Mouse (Mus musculus) stomach, postnatal 0 days (tissue): ENCODE measurements around the gene Serinc2. TPM values are rescaled to one million over a fixed set of nuclear protein-coding genes. Genes with fewer than 3 reads are reported as not detected.
A peak's percentile ranks its signal among the peaks of the same experiment; 100 is the strongest.

Source experiments
- ATAC-seq: fragments of 200-750 bp; cut with Nextera tagmentation; 2 replicates; pipeline ENCODE4 v1.8.0; 2017; ENCODE audit not compliant: low FRiP score, low TSS enrichment
- DNase-seq: peaks from one replicate; pipeline ENCODE4 v3.0.0-alpha.2; 2016; ENCODE audit warnings: low spot score
- H3K27ac ChIP-seq: fragments of 300-500 bp; sonication (generic); replicated peaks from 2 replicates; pipeline ENCODE4 v1.5.1; 2014; ENCODE audit warnings: mild to moderate bottlenecking, control low read depth
- H3K27me3 ChIP-seq: fragments of 300-500 bp; sonication (generic); 2 replicates; pipeline ENCODE4 v1.6.1; 2014; ENCODE audit warnings: low read length; ENCODE audit not compliant: control insufficient read depth, insufficient read depth
- H3K36me3 ChIP-seq: fragments of 300-500 bp; sonication (generic); 2 replicates; pipeline ENCODE4 v1.6.1; 2014; ENCODE audit warnings: low read length, mixed read lengths; ENCODE audit not compliant: control insufficient read depth, insufficient read depth
- H3K4me1 ChIP-seq: fragments of 300-500 bp; sonication (generic); replicated peaks from 2 replicates; pipeline ENCODE4 v1.6.1; 2014; ENCODE audit warnings: antibody characterized with exemption; ENCODE audit not compliant: control insufficient read depth, insufficient read depth
- H3K4me2 ChIP-seq: fragments of 300-500 bp; sonication (generic); replicated peaks from 2 replicates; pipeline ENCODE4 v1.6.1; 2014; ENCODE audit warnings: low read depth, mild to moderate bottlenecking, control low read depth, moderate library complexity
- H3K4me3 ChIP-seq: fragments of 300-500 bp; sonication (generic); 2 replicates; pipeline ENCODE4 v1.5.1; 2014; ENCODE audit warnings: low read depth, low read length, control low read depth
- H3K9ac ChIP-seq: fragments of 300-500 bp; sonication (generic); 2 replicates; pipeline ENCODE4 v1.6.1; 2014; ENCODE audit warnings: mild to moderate bottlenecking, low read length, control low read depth, mixed read lengths
- H3K9me3 ChIP-seq: fragments of 300-500 bp; sonication (generic); 2 replicates; pipeline ENCODE4 v1.6.1; 2016; ENCODE audit warnings: low read length; ENCODE audit not compliant: control insufficient read depth
- CTCF ChIP-seq: IDR thresholded peaks from 2 replicates; pipeline ENCODE4 v1.5.1; 2016; ENCODE audit warnings: antibody characterized with exemption, low read depth, mild to moderate bottlenecking, moderate library complexity
- EP300 ChIP-seq: optimal IDR thresholded peaks from 2 replicates; pipeline ENCODE3; 2016; ENCODE audit warnings: antibody characterized with exemption
- WGBS: fragments of 180-500 bp; shearing (Covaris S2); extraction: QIAGEN DNeasy Blood & Tissue Kit; methylation state at CpG from one replicate; pipeline ENCODE4 v1.1.7; 2014; 5-methylcytosine and 5-hydroxymethylcytosine counted together
- polyA plus RNA-seq: library from polyadenylated mRNA; unstranded; fragments of >200 nt; fragmentation: Nextera tagmentation; extraction: Ambion mirVana; gene quantifications from 2 replicates; pipeline ENCODE4 v1.2.1, GENCODE M21; 2015

The Serinc2 gene
- polyA plus RNA-seq, 1 experiment from 2014 or later, result 137 TPM

DNA sequence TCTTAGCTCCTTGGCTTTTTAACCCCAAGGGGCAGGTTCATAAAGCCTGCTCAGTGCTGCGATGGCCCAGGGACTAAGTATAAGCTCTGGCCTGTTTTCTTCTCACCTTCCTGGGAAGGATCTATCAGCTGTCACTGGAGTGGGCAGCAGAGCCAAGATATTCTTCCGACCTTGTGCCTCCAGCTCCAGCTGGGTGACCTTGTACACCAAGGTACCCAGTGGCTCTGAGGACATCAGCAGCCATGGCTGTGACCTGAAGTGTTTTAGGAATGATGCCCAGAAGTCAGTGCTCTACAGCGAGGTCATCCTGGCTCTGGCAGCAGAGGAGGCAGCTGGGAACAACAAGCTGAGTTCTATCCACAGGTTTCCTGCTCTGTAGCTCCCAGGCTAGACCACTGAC is 33.5 kb upstream of the Serinc2 start:
- H3K9ac ChIP-seq, result no peak overlapping the region
- ATAC-seq (no peak), DNase-seq (no peak)
- no peak overlapping the region for H3K27ac ChIP-seq
- H3K27me3 ChIP-seq, result peaks cover 3% of the 10 kb centered on the region; the same call in 1 of the 2 replicates
- H3K4me3 ChIP-seq, result no peak overlapping the region
- TF ChIP-seq CTCF, result no peak
- no peak for TF ChIP-seq EP300
- peaks cover 4% of the 10 kb centered on the region; the same call in 1 of the 2 replicates for H3K36me3 ChIP-seq
- H3K4me1 ChIP-seq, result 0 out of 2 replicates have a peak, but pooled peaks cover 4% of the 10 kb centered on the region
- no peaks in the 10 kb centered on the region for H3K9me3 ChIP-seq
- WGBS, result 89% methylated on average over 3 of the region's 3 CpGs
- no peak overlapping the region for H3K4me2 ChIP-seq

DNA sequence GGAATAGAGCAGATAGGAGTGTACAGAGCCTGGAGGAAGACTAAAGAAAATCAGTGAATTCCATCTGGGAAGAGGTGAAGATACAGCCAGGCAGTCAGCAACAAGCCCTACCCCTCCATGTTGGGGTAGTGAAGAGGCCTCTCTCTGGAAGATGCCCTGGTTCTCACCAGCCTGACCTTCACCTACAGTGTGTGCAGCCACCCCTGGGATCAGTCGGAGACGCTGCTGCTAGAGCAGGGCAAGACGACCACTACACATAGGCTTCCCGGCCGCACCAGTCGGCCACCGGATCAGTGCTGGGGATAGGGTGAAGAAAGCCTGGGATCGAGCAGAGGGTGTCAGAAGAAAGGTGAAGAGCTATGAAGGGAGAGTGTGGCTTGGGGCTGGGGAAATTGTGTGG is 30.2 kb upstream of the Serinc2 start:
- ATAC-seq (no peak), DNase-seq (no peak)
- TF ChIP-seq CTCF (no peak), EP300 (no peak)
- Histone ChIP-seq H3K4me3 (peak overlapping the region; percentile 49; the same call in 1 of the 2 replicates), H3K4me1 (0 out of 2 replicates have a peak, but pooled peaks cover 4% of the 10 kb centered on the region), H3K4me2 (peak overlapping the region; percentile 86), H3K36me3 (no peaks in the 10 kb centered on the region), H3K27me3 (peaks cover 3% of the 10 kb centered on the region; the same call in 1 of the 2 replicates), H3K9me3 (no peaks in the 10 kb centered on the region), H3K27ac (no peak overlapping the region), H3K9ac (no peak overlapping the region)
- 59% methylated on average over 8 of the region's 8 CpGs for WGBS

DNA sequence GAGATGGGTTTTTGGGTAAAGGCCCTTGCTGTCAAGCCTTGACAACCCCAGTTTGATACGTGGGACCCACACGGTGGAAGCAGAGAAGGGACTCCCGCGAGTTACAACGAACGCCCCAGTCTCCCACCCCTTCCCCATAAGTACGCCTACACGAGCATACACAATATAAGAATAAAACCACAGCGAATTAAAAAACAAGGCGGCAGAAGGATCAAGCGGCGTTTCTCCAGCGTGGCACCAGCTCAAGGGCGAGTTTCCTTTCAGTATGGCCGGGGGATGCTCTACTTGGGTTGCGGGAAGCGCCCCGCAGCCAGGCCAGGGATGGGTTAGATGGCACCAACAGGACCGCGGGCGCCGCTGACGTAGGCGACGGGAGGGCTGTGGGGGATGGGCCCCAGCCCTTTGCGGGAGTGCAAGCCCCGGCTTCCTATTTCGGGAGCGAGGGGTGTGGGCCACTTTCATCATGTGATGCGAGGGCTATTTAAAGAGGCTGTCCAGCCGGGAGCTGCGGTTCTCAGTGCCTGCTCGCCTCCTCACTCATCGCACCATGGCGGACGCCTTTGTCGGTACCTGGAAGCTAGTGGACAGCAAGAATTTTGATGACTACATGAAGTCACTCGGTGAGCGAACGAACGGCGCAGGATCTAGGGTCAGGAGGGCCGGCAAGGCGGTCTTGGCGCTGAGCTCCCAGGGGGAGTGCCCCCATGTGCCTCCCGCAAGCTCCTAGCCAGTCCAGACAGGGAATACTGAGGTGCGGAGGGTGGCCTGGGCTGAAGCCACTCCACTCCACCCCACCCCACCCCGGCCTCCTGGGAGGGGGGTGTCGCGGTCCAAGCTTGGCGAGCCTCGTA is 29.5 kb upstream of the Serinc2 start, which contains the start of the genes Fabp3 and Gm10570:
Gene Fabp3 (plus strand): TSS at position 365 of the 851 bp plus-strand sequence.
Gene Gm10570 (minus strand): TSS at position 444 of the 851 bp plus-strand sequence.
- no peaks in the 10 kb centered on the region for H3K9me3 ChIP-seq
- peaks cover 3% of the 10 kb centered on the region; the same call in 1 of the 2 replicates for H3K27me3 ChIP-seq
- 0 out of 2 replicates have a peak, but pooled peaks cover 4% of the 10 kb centered on the region for H3K4me1 ChIP-seq
- ATAC-seq (peak; percentile 30), DNase-seq (peak; percentile 48)
- no peaks in the 10 kb centered on the region for H3K36me3 ChIP-seq
- 1% methylated on average over 52 of the region's 52 CpGs for WGBS
- no peak within 1 kb of the TSS for H3K9ac ChIP-seq
- H3K4me3 ChIP-seq, result peak within 1 kb of the TSS; percentile 49
- H3K27ac ChIP-seq, result 0 out of 2 replicates have a peak within 1 kb of the TSS, but pooled peaks have one; percentile 35
- TF ChIP-seq EP300, result no peak
- peak within 1 kb of the TSS; percentile 86 for H3K4me2 ChIP-seq

DNA sequence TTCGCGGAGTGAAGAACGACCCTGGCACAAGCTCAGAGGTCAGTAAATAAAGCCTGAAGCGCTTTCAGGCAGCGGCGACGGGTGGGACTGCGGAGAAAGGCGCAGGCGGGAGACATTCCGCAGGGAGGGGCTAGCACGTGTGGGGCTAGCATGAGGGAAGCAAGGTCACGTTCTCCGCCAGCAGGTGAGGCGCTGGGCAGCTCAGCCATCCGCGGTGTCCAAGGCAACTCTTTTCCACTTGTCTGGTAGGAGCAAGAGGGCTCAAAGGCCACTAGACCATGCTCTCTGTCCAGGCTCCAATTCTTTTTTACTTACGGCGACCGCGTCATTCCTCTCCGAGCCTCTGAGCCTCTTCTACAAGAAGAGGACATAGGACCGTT is 28.8 kb upstream of the Serinc2 start:
- Histone ChIP-seq H3K36me3 (no peaks in the 10 kb centered on the region), H3K27ac (0 out of 2 replicates have a peak overlapping the region, but pooled peaks have one; percentile 35), H3K4me1 (0 out of 2 replicates have a peak, but pooled peaks cover 4% of the 10 kb centered on the region), H3K9ac (no peak overlapping the region), H3K4me2 (peak overlapping the region; percentile 86), H3K27me3 (peaks cover 3% of the 10 kb centered on the region; the same call in 1 of the 2 replicates), H3K9me3 (no peaks in the 10 kb centered on the region), H3K4me3 (peak overlapping the region; percentile 49)
- WGBS, result 1% methylated on average over 23 of the region's 23 CpGs
- peak; percentile 67 for ATAC-seq
- TF ChIP-seq EP300 (no peak), CTCF (0 out of 2 replicates have a peak, but pooled peaks have one; percentile 27)
- peak; percentile 82 for DNase-seq

DNA sequence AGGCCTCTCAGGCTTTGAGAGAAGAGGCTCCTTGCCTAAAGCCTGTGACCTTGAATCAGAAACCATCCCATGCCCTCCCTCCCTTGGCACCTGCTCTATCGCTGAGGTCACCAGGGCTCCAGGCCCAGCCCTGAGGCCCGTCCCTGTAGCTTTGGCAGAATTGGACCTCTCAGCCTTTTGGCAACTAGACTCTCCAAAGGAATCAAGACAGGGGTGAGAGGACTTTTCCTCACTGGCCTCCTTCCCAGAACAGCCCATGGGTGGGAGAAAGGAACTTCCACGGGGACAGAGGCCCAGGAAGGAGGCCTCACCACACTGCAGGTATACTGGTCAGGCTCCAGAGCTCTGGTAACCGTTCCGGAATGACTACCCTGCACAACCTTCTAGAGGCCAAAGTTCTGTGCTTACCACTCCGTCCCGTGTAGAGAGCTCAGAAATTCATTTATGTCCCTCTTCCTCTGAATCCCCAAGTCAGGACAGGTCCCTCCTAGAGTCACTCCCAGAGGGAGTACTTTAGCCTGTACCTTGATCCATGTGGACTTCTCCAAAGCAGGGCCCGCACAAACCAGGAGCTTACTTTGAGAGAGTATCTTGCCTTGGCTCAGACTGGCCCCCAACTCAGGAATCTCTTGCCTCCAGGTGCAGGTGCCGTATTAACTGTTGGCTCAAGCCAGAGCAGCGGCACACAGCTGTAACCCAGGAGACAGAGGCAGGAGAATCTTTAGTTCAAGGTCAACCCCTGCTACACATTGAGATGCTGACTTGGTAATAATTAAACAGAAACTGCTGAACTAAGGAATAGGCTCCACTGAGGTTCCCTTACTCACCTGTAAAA is 28.0 kb upstream of the Serinc2 start:
- H3K36me3 ChIP-seq, result no peaks in the 10 kb centered on the region
- 74% methylated on average over 10 of the region's 10 CpGs for WGBS
- peaks cover 3% of the 10 kb centered on the region; the same call in 1 of the 2 replicates for H3K27me3 ChIP-seq
- no peak overlapping the region for H3K4me2 ChIP-seq
- TF ChIP-seq CTCF, result no peak
- no peak for TF ChIP-seq EP300
- no peak overlapping the region for H3K9ac ChIP-seq
- H3K9me3 ChIP-seq, result no peaks in the 10 kb centered on the region
- H3K27ac ChIP-seq, result no peak overlapping the region
- DNase-seq, result no peak
- H3K4me1 ChIP-seq, result 0 out of 2 replicates have a peak, but pooled peaks cover 4% of the 10 kb centered on the region
- ATAC-seq, result no peak
- H3K4me3 ChIP-seq, result no peak overlapping the region
